Mouse (Mus musculus) T-cell, adult 2 months (primary cell): Measurements from ENCODE around the gene Map2k5.

Source experiments
- DNase-seq: peaks from one replicate; pipeline ENCODE4 v3.0.0; 2022; ENCODE audit warnings: low spot score

Gene Map2k5

GRCm38 (mm10) chr9:63258768-63259167, 118.9 kb downstream of the Map2k5 start:
- no peak for DNase-seq

- DNase-seq = no peak
These were observed 120.0 kb downstream of the Map2k5 start for GRCm38 (mm10) chr9:63257739-63258138.

GRCm38 (mm10) chr9:63250841-63251626, 126.7 kb downstream of the Map2k5 start:
- no peak for DNase-seq

- DNase-seq = no peak
These were observed 129.5 kb downstream of the Map2k5 start for GRCm38 (mm10) chr9:63248095-63248787.

- no peak for DNase-seq
These were observed 131.0 kb downstream of the Map2k5 start for GRCm38 (mm10) chr9:63246568-63247169.

- DNase-seq = no peak
These were observed 135.7 kb downstream of the Map2k5 start for GRCm38 (mm10) chr9:63241961-63242360.

- DNase-seq = no peak
These were observed 136.5 kb downstream of the Map2k5 start for GRCm38 (mm10) chr9:63241241-63241640.

GRCm38 (mm10) chr9:63234356-63234755, 143.3 kb downstream of the Map2k5 start:
- DNase-seq = no peak

GRCm38 (mm10) chr9:63230289-63230688, 147.4 kb downstream of the Map2k5 start:
- DNase-seq = no peak

GRCm38 (mm10) chr9:63229124-63229523, 148.6 kb downstream of the Map2k5 start:
- DNase-seq = no peak

- DNase-seq = no peak
These were observed 155.5 kb downstream of the Map2k5 start for GRCm38 (mm10) chr9:63222161-63222560.

- no peak for DNase-seq
These were observed 157.9 kb downstream of the Map2k5 start for GRCm38 (mm10) chr9:63219851-63220250.

GRCm38 (mm10) chr9:63215031-63215430, 162.7 kb downstream of the Map2k5 start:
- no peak for DNase-seq

GRCm38 (mm10) chr9:63206769-63207276, 170.9 kb downstream of the Map2k5 start:
- DNase-seq = no peak

GRCm38 (mm10) chr9:63203461-63203860, 174.2 kb downstream of the Map2k5 start:
- no peak for DNase-seq

GRCm38 (mm10) chr9:63201376-63202323, 176.1 kb downstream of the Map2k5 start:
- DNase-seq = no peak

GRCm38 (mm10) chr9:63197252-63197651, 180.4 kb downstream of the Map2k5 start:
- no peak for DNase-seq

- no peak for DNase-seq
These were observed 181.5 kb downstream of the Map2k5 start for GRCm38 (mm10) chr9:63196114-63196682.

GRCm38 (mm10) chr9:63195523-63195922, 182.2 kb downstream of the Map2k5 start:
- DNase-seq = no peak

- no peak for DNase-seq
These were observed 182.9 kb downstream of the Map2k5 start for GRCm38 (mm10) chr9:63194791-63195190.

- no peak for DNase-seq
These were observed 184.9 kb downstream of the Map2k5 start for GRCm38 (mm10) chr9:63192809-63193208.
